Mouse (Mus musculus) liver, embryonic 14.5 days (tissue): ENCODE results near the gene Nop58. TPM values are rescaled to one million over a fixed set of nuclear protein-coding genes. Genes with fewer than 3 reads are reported as not detected.
"Not testable (repeated sequence)": the region's sequence is repeated elsewhere in the genome, so short reads cannot be mapped to it uniquely, and the experiment has no call there.

ENCODE experiments used
- ATAC-seq: fragments of 200-750 bp; cut with Nextera tagmentation; 2 replicates; pipeline ENCODE4 v1.8.0; 2017; ENCODE audit warnings: moderate number of reproducible peaks, mild to moderate bottlenecking, moderate library complexity; ENCODE audit not compliant: insufficient read depth
- DNase-seq, 3 experiments: peaks; one replicate each; pipeline ENCODE4 v3.0.0-alpha.2; 2012 to 2013; ENCODE audit warnings: low read depth in 3 of 3, low spot score in 3 of 3
- H3K27ac ChIP-seq: fragments of 300-500 bp; sonication (generic); 2 replicates; pipeline ENCODE4 v1.5.1; 2014; ENCODE audit warnings: moderate library complexity, mild to moderate bottlenecking, control low read depth, inconsistent platforms
- H3K27me3 ChIP-seq: fragments of 300-500 bp; sonication (generic); 2 replicates; pipeline ENCODE4 v1.6.1; 2014; ENCODE audit warnings: mild to moderate bottlenecking, low read length, moderate library complexity; ENCODE audit not compliant: control insufficient read depth, insufficient read depth
- H3K36me3 ChIP-seq: fragments of 300-500 bp; sonication (generic); replicated peaks from 2 replicates; pipeline ENCODE4 v1.6.1; 2014; ENCODE audit warnings: low read depth; ENCODE audit not compliant: control insufficient read depth, insufficient read depth
- H3K4me1 ChIP-seq, 2 experiments: fragments of 200-500 bp in 1 of 2; fragments of 300-500 bp in 1 of 2; sonication (generic) in 1 of 2; replicated peaks; 2 replicates each; pipeline ENCODE4 v1.6.1; 2012 to 2014; ENCODE audit warnings: antibody characterized with exemption in 1 of 2, inconsistent platforms in 1 of 2, low read length in 1 of 2; ENCODE audit not compliant: control insufficient read depth in 2 of 2, insufficient read depth in 2 of 2
- H3K4me2 ChIP-seq: fragments of 300-500 bp; sonication (generic); 2 replicates; pipeline ENCODE4 v1.6.1; 2014; ENCODE audit warnings: low read depth, mild to moderate bottlenecking, control low read depth, moderate library complexity
- H3K4me3 ChIP-seq, 2 experiments: fragments of 200-500 bp in 1 of 2; fragments of 300-500 bp in 1 of 2; sonication (generic) in 1 of 2; 2 replicates each; pipeline ENCODE4 v1.5.1; 2012 to 2014; ENCODE audit warnings: low read depth in 2 of 2, low read length in 2 of 2, mild to moderate bottlenecking in 2 of 2, control low read depth in 1 of 2, inconsistent platforms in 1 of 2, moderate library complexity in 1 of 2; ENCODE audit not compliant: insufficient read depth in 1 of 2
- H3K9ac ChIP-seq: fragments of 300-500 bp; sonication (generic); replicated peaks from 2 replicates; pipeline ENCODE4 v1.6.1; 2014; ENCODE audit warnings: mild to moderate bottlenecking, control low read depth, moderate library complexity
- H3K9me3 ChIP-seq: fragments of 300-500 bp; sonication (generic); 2 replicates; pipeline ENCODE4 v1.6.1; 2016; ENCODE audit warnings: low read length, mixed read lengths; ENCODE audit not compliant: control insufficient read depth
- CTCF ChIP-seq: IDR thresholded peaks from 2 replicates; pipeline ENCODE4 v1.5.1; 2016; ENCODE audit warnings: antibody characterized with exemption, low read depth, control low read depth
- EP300 ChIP-seq: IDR thresholded peaks from 2 replicates; pipeline ENCODE4 v1.6.1; 2016; ENCODE audit warnings: antibody characterized with exemption, low read depth
- WGBS: fragments of 180-500 bp; shearing (Covaris S2); extraction: QIAGEN DNeasy Blood & Tissue Kit; methylation state at CpG from one replicate; pipeline ENCODE4 v1.1.7; 2014; ENCODE audit not compliant: insufficient replicate concordance; 5-methylcytosine and 5-hydroxymethylcytosine counted together
- polyA plus RNA-seq, 2 experiments: library from polyadenylated mRNA; depleted of rRNA in 1 of 2; stranded (reverse) in 1 of 2; unstranded in 1 of 2; fragments of >200 nt; fragmentation: Nextera tagmentation in 1 of 2; extraction: Ambion mirVana in 1 of 2; gene quantifications; 2 replicates each; pipeline versions ENCODE4 v1.2.1 to v1.2.3; 2012 to 2014

Nop58 gene
- polyA plus RNA-seq (2012; rRNA removed) (35.5 and 76.0 TPM in 2 replicates), polyA plus RNA-seq (2014; fragmentation: Nextera tagmentation; extraction: Ambion mirVana) (124 and 132 TPM in 2 replicates)

DNA sequence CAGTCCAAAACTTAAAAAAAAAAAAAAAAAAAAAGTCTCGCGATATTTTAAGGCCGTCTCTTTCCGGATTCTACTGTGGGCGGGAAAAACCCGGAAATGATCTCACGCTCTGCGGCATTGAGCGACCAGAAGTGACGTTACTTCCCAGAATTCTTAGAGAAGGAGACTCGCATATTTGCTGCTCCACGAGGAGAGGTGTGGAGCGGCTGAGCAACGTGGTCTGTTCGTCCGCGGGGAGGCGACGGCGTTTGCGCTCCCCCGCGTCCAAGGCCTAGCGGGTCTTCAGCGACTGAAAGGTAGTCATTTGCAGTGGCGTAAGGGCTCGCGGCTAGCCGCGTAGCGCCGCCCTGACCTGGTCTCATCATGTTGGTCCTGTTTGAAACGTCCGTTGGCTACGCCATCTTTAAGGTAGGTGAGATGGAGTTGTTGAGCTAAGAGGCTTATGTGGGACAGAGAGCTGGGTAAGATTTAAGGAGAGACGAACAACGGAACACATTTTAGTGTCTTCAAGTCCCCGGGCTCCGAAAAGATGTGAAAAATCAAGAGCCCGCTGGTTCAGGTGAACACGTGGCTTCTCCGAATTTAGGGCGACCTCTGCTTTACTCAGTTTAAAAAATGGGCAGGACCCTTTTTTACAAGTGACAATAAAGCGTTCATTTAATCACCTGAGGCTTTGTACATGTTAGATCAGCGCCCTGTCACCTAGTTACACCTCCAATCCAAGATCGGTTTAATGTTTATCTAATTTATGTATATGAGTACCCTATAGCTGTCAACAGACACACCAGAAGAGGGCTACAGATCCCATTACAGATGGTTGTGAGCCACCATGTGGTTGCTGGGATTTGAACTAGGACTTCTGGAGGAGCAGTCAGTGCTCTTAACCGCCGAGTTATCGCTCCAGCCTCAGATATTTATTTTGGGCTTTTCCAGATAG lies at the start of gene Nop58:
Gene Nop58, plus strand, starts transcription at position 153 of the 937 bp plus-strand sequence.
- under 1% methylated on average over 49 of the region's 49 CpGs for WGBS
- H3K9ac ChIP-seq, result peak within 1 kb of the TSS; percentile 90

GRCm38 (mm10) chr1:59636349-59636748 lies 48.4 kb upstream of the Nop58 start:
- Histone ChIP-seq H3K9ac (no peak overlapping the region), H3K4me3 (no peak overlapping the region), H3K27me3 (no peaks in the 10 kb centered on the region), H3K27ac (no peak overlapping the region), H3K9me3 (no peaks in the 10 kb centered on the region), H3K36me3 (no peaks in the 10 kb centered on the region; the same call in 1 of the 2 replicates), H3K4me1 (peaks cover 4 to 19% of the 10 kb centered on the region in 2 experiments), H3K4me2 (no peak overlapping the region)
- TF ChIP-seq CTCF, result no peak
- peak; percentile 51 for TF ChIP-seq EP300
- 41% methylated on average over 1 of the region's 1 CpGs for WGBS
- peak; percentile 61; the same call in 1 of the 2 replicates for ATAC-seq
- DNase-seq, result peak in 2 of 3 experiments; percentile 14 to 22

More for the DNA sequence above, at the start of gene Nop58:
- ATAC-seq, result peak; percentile 94
- Histone ChIP-seq H3K4me2 (peak within 1 kb of the TSS; percentile 81), H3K9me3 (no peaks in the 10 kb centered on the region), H3K4me1 (peaks cover 11 to 18% of the 10 kb centered on the region in 2 experiments), H3K27ac (peak within 1 kb of the TSS; percentile 76), H3K4me3 (peak within 1 kb of the TSS; percentile 85 to 88), H3K27me3 (no peaks in the 10 kb centered on the region; the same call in 1 of the 2 replicates), H3K36me3 (peaks cover 7% of the 10 kb centered on the region)
- peak; percentile 95 to 96 (median 96) for DNase-seq
- TF ChIP-seq CTCF, result 0 out of 2 replicates have a peak, but pooled peaks have one; percentile 2
- peak; percentile 73 for TF ChIP-seq EP300

DNA sequence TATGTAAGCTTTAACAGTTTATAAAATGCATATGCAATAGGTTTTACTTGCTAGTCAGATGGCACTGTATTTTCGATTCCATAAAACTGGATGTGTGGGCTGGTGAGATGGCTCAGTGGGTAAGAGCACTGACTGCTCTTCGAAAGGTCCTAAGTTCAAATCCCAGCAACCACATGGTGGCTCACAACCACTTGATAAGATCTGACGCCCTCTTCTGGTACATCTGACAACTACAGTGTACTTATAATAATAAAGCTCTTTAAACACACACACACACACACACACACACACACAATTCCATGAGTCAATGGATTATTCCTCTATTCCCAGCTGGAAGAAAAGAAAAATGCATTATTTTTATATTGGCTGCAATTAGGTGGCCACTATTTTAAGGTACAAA lies 46.4 kb upstream of the Nop58 start:
- H3K27ac ChIP-seq, result no peak overlapping the region
- TF ChIP-seq EP300, result no peak
- no peak for TF ChIP-seq CTCF
- H3K9ac ChIP-seq, result no peak overlapping the region
- H3K4me2 ChIP-seq, result no peak overlapping the region
- no peak for ATAC-seq
- peaks cover 7% of the 10 kb centered on the region for H3K36me3 ChIP-seq
- no peaks in the 10 kb centered on the region for H3K27me3 ChIP-seq
- no peak for DNase-seq
- WGBS, result 69% methylated on average over 3 of the region's 3 CpGs
- H3K4me1 ChIP-seq, result peaks cover 4 to 16% of the 10 kb centered on the region in 2 experiments
- no peak overlapping the region for H3K4me3 ChIP-seq
- H3K9me3 ChIP-seq, result no peaks in the 10 kb centered on the region

DNA sequence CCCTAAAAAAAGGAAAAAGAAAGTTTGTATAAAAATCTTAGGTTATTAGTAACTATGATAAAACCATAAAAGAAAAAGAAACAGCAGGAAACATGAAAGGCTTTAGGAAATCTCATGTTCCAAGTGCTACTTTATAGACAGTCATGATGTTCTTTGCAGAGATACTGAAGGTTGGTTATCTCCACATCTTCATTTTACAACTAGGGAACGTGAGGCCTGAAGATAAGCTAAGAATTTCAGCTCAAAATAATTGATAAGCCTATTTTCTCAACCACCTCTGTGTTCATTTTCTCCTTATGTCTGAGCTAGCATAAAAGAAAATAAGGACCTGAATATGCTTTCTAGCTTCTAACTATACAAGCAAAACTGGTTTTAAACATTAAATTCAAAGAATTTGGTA lies 42.3 kb upstream of the Nop58 start:
- peak; percentile 64 for TF ChIP-seq EP300
- no peak for TF ChIP-seq CTCF
- Histone ChIP-seq H3K4me2 (no peak overlapping the region), H3K36me3 (peaks cover 14% of the 10 kb centered on the region), H3K9me3 (no peaks in the 10 kb centered on the region), H3K4me3 (no peak overlapping the region), H3K27ac (no peak overlapping the region), H3K9ac (no peak overlapping the region), H3K27me3 (no peaks in the 10 kb centered on the region), H3K4me1 (0 out of 4 replicates have a peak, but pooled peaks cover 0 to 2% of the 10 kb centered on the region in 2 experiments)
- ATAC-seq (no peak), DNase-seq (no peak)
- 20% methylated on average over 1 of the region's 1 CpGs for WGBS

GRCm38 (mm10) chr1:59646502-59646901 lies 38.3 kb upstream of the Nop58 start:
- H3K27me3 ChIP-seq, H3K4me3 ChIP-seq, H3K9ac ChIP-seq, H3K4me2 ChIP-seq, ATAC-seq, H3K27ac ChIP-seq, DNase-seq, H3K9me3 ChIP-seq, H3K4me1 ChIP-seq: not testable (repeated sequence)
- H3K36me3 ChIP-seq, result peaks cover 24% of the 10 kb centered on the region
- WGBS, result 80% methylated on average over 2 of the region's 2 CpGs
